Mouse (Mus musculus) spleen, adult 18-20 months (tissue): ENCODE data around the gene Cryga.
"Not testable (repeated sequence)": the region's sequence is repeated elsewhere in the genome, so short reads cannot be mapped to it uniquely, and the experiment has no call there.

Experiments
- DNase-seq, 2 experiments: peaks; one replicate each; pipeline ENCODE4 v3.0.0; 2022; ENCODE audit warnings: mixed read lengths in 2 of 2

The Cryga gene

GRCm38 (mm10) chr1:65090370-65090769 is 12.8 kb downstream of the Cryga start:
- no peak for DNase-seq

GRCm38 (mm10) chr1:65088567-65089356 is 14.4 kb downstream of the Cryga start:
- no peak for DNase-seq

- DNase-seq: no peak
Observed at GRCm38 (mm10) chr1:65082188-65082587, 21.0 kb downstream of the Cryga start, which contains the start of gene Crygb. TSS of gene Crygb (minus strand) at chr1:65082288.

GRCm38 (mm10) chr1:65075607-65076006 is 27.6 kb downstream of the Cryga start:
- no peak for DNase-seq

- no peak for DNase-seq
Observed at GRCm38 (mm10) chr1:65073589-65073988, 29.6 kb downstream of the Cryga start, which contains the start of gene Crygc. TSS of gene Crygc (minus strand) at chr1:65073689.

GRCm38 (mm10) chr1:65067842-65068241 is 35.3 kb downstream of the Cryga start:
- no peak for DNase-seq

GRCm38 (mm10) chr1:65064201-65064600 is 39.0 kb downstream of the Cryga start:
- no peak for DNase-seq

GRCm38 (mm10) chr1:65063352-65063751 is 39.8 kb downstream of the Cryga start, which contains the start of gene Crygd:
TSS of gene Crygd (minus strand) at chr1:65063452.
- DNase-seq: no peak

- no peak for DNase-seq
Observed at GRCm38 (mm10) chr1:65052140-65052539, 51.0 kb downstream of the Cryga start.

- DNase-seq: no peak
Observed at GRCm38 (mm10) chr1:65051696-65052095, 51.5 kb downstream of the Cryga start.

- not testable (repeated sequence) for DNase-seq
Observed at GRCm38 (mm10) chr1:65050952-65051351, 52.2 kb downstream of the Cryga start, which contains the start of gene Cryge. TSS of gene Cryge (minus strand) at chr1:65051149.
